Mouse (Mus musculus) gastrocnemius, adult 8-10 months (tissue): Measurements from ENCODE around the gene Olfr13. TPM values are rescaled to one million over a fixed set of nuclear protein-coding genes. Genes with fewer than 3 reads are reported as not detected.
"Not testable (repeated sequence)": the region's sequence is repeated elsewhere in the genome, so short reads cannot be mapped to it uniquely, and the experiment has no call there.

Source experiments
- DNase-seq, 2 experiments: peaks; one replicate each; pipeline ENCODE4 v3.0.0; 2022; ENCODE audit warnings: low spot score in 2 of 2
- total RNA-seq, 4 experiments: library from RNA; stranded (reverse); gene quantifications; 2 replicates each; pipeline ENCODE4 v1.2.4; 2022

The Olfr13 gene
- not detected for total RNA-seq

GRCm38 (mm10) chr6:43171840-43172239, at the start of gene Olfr13:
Gene Olfr13 (plus strand): TSS chr6:43172140.
- DNase-seq: no peak

DNA sequence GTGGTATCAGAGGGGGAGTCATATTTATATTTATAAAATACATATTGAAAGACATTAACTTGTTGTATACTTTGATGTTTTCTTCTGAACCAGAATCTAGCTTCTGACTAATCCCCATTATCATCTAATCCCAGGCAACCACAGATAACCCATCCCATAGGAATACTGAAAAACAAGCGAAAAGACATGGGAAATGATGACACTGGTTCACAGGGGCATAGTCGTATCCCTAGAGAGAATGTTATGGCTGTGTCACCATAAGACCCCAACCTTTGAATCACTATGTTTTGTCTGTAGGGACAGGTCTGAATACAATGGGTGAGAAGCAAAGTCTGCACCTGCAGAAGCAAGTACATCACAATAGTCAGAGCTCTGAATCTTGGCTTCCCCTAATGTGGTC, 25.7 kb upstream of the Olfr13 start, which contains the start of gene Olfr237-ps1:
Gene Olfr237-ps1 (plus strand): TSS at position 301 of the 400 bp plus-strand sequence.
- DNase-seq: not testable (repeated sequence)

- DNase-seq: no peak
These were observed 12.4 kb upstream of the Olfr13 start for GRCm38 (mm10) chr6:43159502-43159901.

DNA sequence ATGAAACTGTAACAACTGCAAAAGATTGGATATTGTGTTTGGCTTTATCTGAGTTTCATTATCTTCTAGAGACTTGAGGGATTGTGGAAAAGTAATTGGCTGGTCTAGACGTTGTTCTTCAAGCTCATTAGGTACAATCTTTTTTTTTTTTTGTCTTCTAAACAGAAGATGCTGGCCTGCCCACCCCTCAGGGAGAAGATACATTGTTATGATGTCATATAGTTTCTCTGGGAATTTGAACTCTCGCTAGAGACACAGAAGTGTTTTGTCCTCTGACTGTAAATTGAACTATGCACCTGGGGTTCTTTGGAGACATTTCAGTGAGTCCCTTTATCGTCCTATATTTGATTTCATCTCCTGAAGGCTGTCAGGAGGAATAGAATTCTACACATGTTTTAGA, 9.0 kb upstream of the Olfr13 start, which contains the start of gene Olfr437:
Gene Olfr437 (plus strand): TSS at position 301 of the 400 bp plus-strand sequence.
- no peak for DNase-seq

GRCm38 (mm10) chr6:43167246-43167645, 4.7 kb upstream of the Olfr13 start:
- no peak for DNase-seq

DNA sequence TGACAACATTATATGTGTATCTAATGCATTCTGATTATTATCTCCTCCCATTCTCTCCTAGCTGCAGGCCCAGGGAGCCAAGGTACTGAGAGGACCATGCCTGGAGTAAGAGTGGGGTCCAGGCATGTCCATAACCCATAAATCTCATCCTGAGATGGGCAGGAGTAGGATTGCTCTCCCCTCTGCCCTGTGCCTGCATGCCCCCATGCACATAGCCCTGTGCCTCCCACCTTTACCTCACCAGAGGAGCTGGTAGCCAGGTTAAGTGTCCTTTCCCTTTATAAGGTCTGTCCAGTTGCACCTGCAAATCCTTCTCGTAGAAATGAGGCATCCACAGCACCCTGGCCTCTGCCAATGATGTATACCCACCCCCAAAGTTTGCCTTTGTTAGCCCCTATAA, 6.2 kb downstream of the Olfr13 start:
- no peak for DNase-seq

DNA sequence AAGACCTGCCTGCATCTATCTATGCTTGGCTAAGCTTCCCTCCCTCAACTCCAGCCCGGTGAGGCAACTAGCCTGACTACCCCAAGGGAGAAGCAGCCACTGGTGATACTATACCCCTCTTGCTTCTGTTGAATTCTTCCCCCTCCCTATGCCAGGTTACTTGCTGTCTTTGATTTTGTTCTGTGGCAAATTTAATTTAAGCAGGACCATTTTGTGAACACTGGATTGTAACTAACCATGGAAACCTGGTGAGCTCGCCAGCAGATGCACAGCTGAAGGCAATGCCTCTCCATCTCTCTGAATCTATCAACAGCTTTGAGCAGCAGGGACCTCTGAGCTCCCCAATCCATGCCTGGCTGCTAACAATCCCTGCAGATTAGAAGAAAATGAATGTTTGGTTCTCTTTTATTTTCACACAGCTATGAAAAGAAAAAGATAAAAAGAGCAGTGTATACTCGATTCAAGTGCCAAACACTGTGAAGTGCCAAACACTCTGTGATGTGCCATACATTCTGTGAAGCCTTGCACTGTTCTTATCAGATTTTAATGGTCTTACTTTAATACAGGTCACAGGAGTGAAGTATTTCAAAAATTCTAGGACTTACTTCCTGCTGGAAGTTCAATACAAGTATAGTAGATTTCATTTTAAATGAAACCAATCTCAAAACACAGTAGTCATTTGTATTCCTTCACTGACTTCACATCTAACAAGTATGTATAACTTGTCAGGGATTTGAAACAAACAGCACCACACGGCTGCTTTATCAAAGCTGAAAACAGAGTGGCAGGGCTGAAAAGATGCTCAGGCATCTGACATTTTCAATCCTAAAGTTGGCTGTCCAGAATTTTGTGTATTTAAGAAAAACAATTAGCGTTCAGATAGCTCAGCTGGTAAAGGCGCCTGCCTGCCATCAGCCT, 6.9 kb downstream of the Olfr13 start:
- DNase-seq: no peak

DNA sequence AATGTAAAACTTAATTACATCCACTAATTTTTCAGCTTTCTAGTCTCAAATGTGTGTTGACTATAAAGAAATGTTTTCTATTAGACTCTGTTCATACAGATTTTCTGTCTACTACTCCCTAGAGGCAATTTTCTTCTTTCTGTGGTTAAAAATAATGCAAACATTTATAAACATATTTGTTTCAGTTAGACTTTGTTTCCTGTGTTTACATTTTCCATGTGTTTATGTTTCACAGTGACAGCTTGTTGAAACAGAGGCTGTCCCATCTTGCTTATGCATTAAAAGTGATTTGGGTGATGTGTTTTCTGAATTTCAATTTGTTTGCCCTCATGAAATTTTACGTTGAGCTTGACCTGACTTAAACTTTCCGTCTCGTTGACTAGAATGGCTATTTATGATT, 19.0 kb downstream of the Olfr13 start:
- DNase-seq: no peak

DNA sequence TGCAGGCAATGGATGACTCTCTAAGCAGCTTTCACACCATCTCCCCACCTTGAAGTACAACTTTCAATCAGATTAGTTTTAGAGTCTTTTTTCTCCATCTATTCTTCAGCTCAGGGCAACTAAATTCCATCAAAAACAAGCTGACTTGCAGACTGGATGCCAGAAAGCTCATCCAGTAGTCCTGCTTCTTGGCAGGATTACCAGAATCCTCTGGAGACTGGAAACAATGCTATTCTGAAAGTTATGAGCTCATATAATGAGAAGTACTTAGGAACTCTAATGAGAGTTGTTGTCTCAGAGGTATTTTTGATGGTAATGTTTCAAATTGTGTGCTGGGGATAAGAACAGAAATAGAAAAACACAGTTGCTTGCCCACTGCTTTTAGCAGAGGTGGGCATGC, 24.8 kb downstream of the Olfr13 start, which contains the start of gene Olfr435:
Gene Olfr435 (plus strand): TSS at position 366 of the 400 bp plus-strand sequence.
- no peak for DNase-seq

DNA sequence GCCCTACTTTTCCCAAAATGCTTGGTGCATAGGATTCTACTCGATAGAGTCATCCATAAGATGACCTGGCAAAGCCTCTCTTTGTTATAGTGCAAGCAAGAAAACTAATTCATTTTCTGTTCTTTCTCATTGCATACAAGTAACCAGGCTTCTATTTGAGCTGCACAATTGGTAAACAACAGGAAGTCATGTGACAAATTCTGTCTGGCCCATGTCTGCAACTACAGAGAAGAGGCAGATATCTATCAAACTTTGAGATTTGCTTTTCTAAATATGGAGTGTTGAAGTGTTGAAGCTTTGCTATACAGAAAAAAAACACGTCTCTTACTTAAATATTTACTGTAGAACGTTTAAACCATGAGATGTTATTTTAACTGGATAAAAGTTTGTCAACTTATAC, 26.2 kb downstream of the Olfr13 start:
- no peak for DNase-seq

DNA sequence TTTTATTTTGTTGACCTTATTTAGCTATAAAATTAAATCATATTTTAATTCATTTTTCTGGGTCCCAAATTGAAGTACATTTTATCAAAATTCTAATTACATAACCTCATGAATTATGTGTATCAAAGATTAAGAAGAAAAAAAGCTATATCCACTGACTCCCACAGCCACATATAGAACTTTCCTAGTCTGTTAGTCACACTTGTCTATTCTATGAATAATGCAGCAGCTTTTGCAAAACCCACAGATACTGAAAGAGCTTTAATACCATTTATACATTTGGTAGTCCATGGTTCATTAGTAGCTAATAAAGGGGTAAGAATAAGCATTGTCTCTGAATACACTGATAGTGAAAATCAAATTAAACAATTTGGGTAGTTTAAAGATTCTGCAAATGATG, 30.8 kb downstream of the Olfr13 start:
- DNase-seq: no peak

DNA sequence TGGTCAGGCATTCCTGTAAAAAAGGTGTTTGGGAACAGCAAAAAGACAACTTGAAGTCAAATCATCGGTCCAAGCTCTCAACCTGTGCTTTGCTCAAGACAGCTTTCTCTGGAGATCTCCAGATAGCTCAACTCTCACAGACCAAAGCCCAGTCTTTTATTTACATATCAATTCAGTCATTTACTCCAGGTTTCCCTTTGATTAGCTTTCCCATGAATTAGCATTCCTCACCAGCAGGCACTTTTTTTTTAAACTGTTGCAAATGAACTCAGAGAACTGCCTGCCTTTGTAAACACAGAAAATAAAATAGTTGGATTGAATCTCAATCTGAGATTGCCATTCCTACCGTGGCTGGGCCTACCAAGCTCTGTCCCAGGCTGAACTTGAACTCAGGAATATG, 33.4 kb downstream of the Olfr13 start:
- DNase-seq: no peak

GRCm38 (mm10) chr6:43212873-43213272, 40.9 kb downstream of the Olfr13 start, which contains the start of gene Olfr434:
Gene Olfr434 (plus strand): TSS chr6:43213021.
- DNase-seq: not testable (repeated sequence)

Other genes with a start within 250 kb of the Olfr13 start
- not detected for gene Olfr444, start 223.1 kb upstream of the Olfr13 start, total RNA-seq
- gene Olfr441, start 65.8 kb upstream of the Olfr13 start, total RNA-seq: not detected
- not detected for gene Olfr237-ps1, start 25.6 kb upstream of the Olfr13 start, total RNA-seq
- gene Olfr437, start 8.9 kb upstream of the Olfr13 start, total RNA-seq: not detected
- gene Olfr435, start 25.0 kb downstream of the Olfr13 start, total RNA-seq: not detected
- gene Olfr434, start 40.9 kb downstream of the Olfr13 start, total RNA-seq: not detected
- gene Olfr47, start 59.4 kb downstream of the Olfr13 start, total RNA-seq: not detected
- gene Arhgef5, start 93.4 kb downstream of the Olfr13 start, total RNA-seq: 1 to 10 TPM; 1.9 to 3.4 (median 2.7) TPM
- not detected for gene Nobox, start 137.4 kb downstream of the Olfr13 start, total RNA-seq